Mouse (Mus musculus): ENCODE data around the gene Ccdc182. TPM values are rescaled to one million over a fixed set of nuclear protein-coding genes. Genes with fewer than 3 reads are reported as not detected.

Ccdc182 gene
- polyA plus RNA-seq (2017; shearing (Covaris generic)), result not detected

DNA sequence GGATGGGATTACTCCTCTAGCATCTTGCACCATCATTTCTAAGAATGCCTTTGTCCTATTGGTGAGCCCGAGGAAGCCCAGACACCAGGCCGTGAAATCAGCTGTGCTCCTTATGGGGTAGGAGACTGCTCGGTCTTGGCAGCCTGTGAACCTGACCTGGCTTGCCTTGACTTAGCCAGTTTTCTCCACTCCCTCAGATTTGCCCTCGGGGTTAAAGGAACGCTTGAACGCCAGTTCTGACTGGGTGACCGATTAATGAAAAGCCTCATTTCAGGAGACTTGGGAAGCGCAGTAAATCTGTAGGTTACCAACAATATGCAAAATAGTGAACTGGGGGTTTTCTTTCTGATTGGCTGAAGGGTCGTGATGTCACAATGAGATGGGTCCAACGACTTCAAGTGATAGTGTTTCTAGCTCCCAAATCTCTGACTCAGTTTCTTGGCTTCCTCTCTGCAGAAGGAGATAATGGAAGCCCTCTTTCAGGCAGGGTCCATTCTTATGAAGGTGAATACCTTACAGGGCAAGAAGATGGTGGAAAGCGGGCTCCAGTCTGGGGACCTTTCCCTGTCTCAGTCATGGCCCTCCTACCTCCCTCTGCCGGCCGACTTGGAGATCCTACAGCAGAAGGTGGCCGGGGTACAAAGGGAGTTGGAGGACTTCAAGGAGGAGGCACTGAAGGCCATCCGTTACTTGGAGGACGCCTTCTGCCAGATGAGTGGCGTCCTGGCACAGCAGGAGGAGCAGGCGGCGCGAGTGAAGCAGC, at the start of gene Ccdc182:
TSS of gene Ccdc182 (plus strand) at position 428 of the 763 bp plus-strand sequence.

Other genes with a start within 250 kb of the Ccdc182 start
- gene Srsf1, start 246.7 kb upstream of the Ccdc182 start, polyA plus RNA-seq (2017; shearing (Covaris generic)), result 236 TPM
- 47.2 TPM for gene Vezf1, start 225.8 kb upstream of the Ccdc182 start, polyA plus RNA-seq (2017; shearing (Covaris generic))
- gene Cuedc1, start 196.0 kb upstream of the Ccdc182 start, polyA plus RNA-seq (2017; shearing (Covaris generic)), result 1.1 TPM
- gene Mrps23, start 89.7 kb upstream of the Ccdc182 start, polyA plus RNA-seq (2017; shearing (Covaris generic)), result 45.5 TPM